Mouse (Mus musculus): Measurements from ENCODE around the gene Prkra. TPM values are rescaled to one million over a fixed set of nuclear protein-coding genes. Genes with fewer than 3 reads are reported as not detected.

Prkra gene
- polyA plus RNA-seq (2016; fragmentation: Nextera tagmentation; extraction: Ambion mirVana): 92.2 and 93.9 TPM in 2 replicates

DNA sequence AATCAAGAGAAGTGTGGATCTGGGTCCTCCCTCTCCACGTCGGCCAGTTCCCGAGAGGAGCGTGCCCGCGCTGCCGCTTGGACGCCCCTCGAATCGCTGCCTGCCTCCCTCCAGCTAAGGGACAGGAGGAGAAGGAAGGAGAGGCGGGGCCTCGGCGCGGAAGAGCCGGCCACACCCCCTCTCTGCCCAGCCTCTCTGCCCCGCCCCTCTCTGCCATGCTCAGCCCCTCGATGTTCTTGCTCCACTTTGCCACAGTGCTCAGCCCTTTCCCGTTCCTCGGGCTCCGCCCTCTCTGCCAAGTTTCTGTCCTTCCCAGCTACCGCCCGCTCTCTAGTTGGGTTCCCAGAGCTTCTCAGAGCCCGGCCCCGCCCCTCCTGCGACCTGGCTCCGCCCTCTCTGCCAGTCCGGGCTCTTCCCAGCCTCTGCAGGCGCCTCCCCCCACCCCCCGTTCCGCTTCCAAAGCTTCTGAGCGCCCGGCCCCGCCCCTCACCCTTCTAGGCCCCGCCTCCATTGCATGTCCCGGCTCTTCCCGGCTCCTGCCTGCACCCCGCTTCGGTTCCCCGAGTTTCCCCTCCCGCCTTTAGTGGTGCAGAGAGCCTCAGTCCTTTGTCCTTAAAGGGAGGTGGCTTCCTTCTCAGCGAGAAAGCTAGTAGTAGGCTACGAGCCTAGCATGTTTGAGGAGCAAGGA is at the start of gene Prkra, which contains the start of gene Pjvk:
Gene Prkra, minus strand, starts transcription at position 133 of the 688 bp plus-strand sequence.
Gene Pjvk, plus strand, starts transcription at position 594 of the 688 bp plus-strand sequence.
- Histone ChIP-seq H3K27me3 (no peaks in the 10 kb centered on the region), H3K36me3 (replicated peaks) (peaks cover 9% of the 10 kb centered on the region; the same call in 1 of the 2 replicates), H3K4me1 (peaks cover 15% of the 10 kb centered on the region), H3K9me3 (no peaks in the 10 kb centered on the region), H3K4me3 (replicated peaks) (peak within 1 kb of the TSS; percentile 73), H3K27ac (peak within 1 kb of the TSS; percentile 96), H3K9ac (peak within 1 kb of the TSS; percentile 85), H3K4me2 (peak within 1 kb of the TSS; percentile 71)
- under 1% methylated on average over 36 of the region's 42 CpGs for WGBS
- peak; percentile 98 for ATAC-seq (ENCODE audit: low FRiP score)

DNA sequence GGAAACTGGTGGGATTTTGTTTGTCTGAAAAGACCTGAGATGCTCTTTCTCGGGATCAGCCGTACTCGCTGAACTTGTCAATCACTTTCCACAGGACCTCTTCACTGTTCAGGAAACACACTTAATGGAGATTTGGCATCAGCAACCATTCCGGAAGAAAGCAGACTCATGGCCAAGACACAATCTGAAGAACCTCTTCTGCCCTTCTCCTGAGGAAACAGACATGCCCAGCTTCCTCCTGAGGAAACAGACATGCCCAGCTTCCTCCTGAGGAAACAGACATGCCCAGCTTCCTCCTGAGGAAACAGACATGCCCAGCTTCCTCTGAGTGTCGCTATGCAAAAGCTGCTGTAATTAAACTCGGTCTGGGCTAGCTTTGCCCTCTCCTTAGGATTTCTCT is 47.5 kb upstream of the Prkra start:
- Histone ChIP-seq H3K4me1 (no peaks in the 10 kb centered on the region), H3K9me3 (no peaks in the 10 kb centered on the region), H3K36me3 (replicated peaks) (peaks cover 51% of the 10 kb centered on the region), H3K4me3 (replicated peaks) (no peak overlapping the region), H3K9ac (no peak overlapping the region), H3K27me3 (no peaks in the 10 kb centered on the region), H3K4me2 (no peak overlapping the region), H3K27ac (no peak overlapping the region)
- ATAC-seq (ENCODE audit: low FRiP score): no peak
- 87% methylated on average over 6 of the region's 6 CpGs for WGBS

DNA sequence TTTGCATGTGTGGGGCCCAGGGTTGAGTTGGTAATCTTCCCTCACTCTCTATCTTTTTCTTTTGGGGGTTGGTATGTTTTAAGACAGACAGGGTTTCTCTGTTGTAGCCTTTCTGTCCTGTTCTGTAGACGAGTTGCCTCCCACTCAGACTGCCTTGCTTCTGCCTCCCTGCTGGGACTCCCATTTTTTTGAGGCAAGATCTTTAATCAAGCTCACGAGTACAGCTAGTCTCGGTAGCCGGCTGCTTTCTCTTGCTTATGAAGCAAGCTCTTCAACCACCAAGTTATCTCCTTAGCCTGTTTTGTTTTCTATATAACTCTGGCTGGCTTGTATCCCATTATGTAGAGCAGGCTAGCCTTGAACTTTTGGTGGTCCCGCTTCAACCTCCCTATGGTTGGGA is 46.0 kb upstream of the Prkra start:
- WGBS: 84% methylated on average over 5 of the region's 5 CpGs
- H3K36me3 ChIP-seq (replicated peaks): peaks cover 53% of the 10 kb centered on the region

DNA sequence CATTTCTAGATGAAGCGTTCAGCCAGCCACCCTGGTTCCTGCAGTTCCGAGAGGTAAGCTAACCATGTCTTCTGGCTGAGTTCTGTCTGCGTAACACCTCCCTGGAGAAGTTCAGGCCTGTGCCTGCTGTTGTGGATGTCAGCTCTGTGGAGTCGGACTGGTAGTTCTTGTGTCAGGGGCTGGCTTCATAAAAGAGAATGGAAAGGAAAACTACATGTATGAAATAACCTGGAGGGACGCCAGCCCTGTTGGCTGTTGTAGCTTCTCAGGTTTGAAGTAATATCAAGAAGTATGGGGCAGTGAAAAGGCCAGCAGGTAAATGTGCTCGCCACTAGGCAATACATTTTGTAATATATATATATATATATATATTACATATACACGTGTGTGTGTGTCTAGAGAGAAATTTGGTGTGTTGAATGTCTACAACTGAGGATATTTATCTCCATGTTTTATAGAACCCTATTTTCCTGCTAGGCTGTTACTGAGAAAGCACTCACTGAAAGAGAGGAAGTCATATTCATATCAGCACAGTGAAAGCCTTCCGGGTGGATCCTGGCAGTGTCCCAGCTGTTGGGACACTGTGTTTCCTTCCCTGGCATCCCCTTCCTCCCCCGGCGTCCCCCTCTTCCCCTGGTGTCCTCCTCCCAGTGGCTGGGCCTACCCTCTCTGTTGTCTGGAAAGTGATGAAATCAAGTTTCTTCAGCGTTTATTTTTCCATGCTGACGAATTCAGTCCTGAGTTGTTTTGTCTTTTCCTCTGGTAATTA is 42.8 kb upstream of the Prkra start:
- WGBS: 93% methylated on average over 12 of the region's 12 CpGs
- Histone ChIP-seq H3K27me3 (no peaks in the 10 kb centered on the region), H3K4me3 (replicated peaks) (no peak overlapping the region), H3K9me3 (no peaks in the 10 kb centered on the region), H3K4me2 (no peak overlapping the region), H3K4me1 (no peaks in the 10 kb centered on the region), H3K27ac (no peak overlapping the region), H3K36me3 (replicated peaks) (peaks cover 77% of the 10 kb centered on the region), H3K9ac (no peak overlapping the region)
- ATAC-seq (ENCODE audit: low FRiP score): no peak

More for the DNA sequence above, 46.0 kb upstream of the Prkra start:
- ATAC-seq (ENCODE audit: low FRiP score): no peak
- Histone ChIP-seq H3K27ac (no peak overlapping the region), H3K4me2 (no peak overlapping the region), H3K9me3 (no peaks in the 10 kb centered on the region), H3K9ac (no peak overlapping the region), H3K4me3 (replicated peaks) (no peak overlapping the region), H3K27me3 (no peaks in the 10 kb centered on the region), H3K4me1 (no peaks in the 10 kb centered on the region)

DNA sequence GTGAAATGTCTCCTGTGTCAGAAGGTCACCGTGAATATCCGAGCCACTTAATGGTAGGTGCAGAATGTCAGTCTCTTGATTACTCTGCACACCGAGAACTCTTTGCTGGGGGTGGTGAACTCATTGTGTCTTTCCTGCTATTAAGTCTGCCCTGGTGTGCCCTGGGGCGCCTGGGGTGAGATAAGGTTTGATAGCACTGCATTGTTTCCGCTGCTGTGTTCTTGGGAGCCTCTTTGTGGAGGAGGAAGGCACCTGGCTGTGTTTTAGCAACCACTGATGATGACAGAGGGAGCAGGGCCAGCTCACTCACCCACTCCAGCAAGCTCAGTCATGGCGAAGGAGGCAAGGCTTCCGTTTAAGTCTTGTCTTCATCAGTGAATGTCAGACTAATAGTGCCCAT is 40.3 kb upstream of the Prkra start:
- H3K4me2 ChIP-seq: no peak overlapping the region
- H3K27ac ChIP-seq: no peak overlapping the region
- 74% methylated on average over 7 of the region's 7 CpGs for WGBS
- no peak for ATAC-seq (ENCODE audit: low FRiP score)
- no peak overlapping the region for H3K9ac ChIP-seq
- peaks cover 75% of the 10 kb centered on the region for H3K36me3 ChIP-seq (replicated peaks)
- no peak overlapping the region for H3K4me3 ChIP-seq (replicated peaks)
- H3K27me3 ChIP-seq: no peaks in the 10 kb centered on the region
- no peaks in the 10 kb centered on the region for H3K9me3 ChIP-seq
- no peaks in the 10 kb centered on the region for H3K4me1 ChIP-seq

DNA sequence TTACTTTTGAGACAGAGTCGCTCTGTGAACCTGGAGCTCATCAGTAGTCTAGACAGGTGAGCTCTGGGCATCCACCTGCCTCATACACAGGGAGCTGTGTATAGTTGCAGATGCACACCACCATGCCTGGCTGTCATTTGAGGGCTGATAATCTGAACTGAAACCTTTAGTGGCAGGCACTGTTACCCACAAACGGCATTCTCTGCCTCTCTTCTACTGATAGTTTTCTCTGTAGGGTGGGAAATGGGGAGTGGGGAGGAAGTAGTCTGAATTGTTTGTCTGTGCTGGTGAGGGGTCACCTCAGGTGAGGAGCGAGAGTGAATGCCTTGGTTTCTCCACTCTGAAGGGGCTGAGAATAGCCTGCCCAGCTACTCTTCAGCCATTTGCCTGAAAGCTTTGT is 39.8 kb upstream of the Prkra start:
- peaks cover 75% of the 10 kb centered on the region for H3K36me3 ChIP-seq (replicated peaks)
- H3K9me3 ChIP-seq: no peaks in the 10 kb centered on the region
- H3K4me3 ChIP-seq (replicated peaks): no peak overlapping the region
- ATAC-seq (ENCODE audit: low FRiP score): no peak
- H3K27ac ChIP-seq: no peak overlapping the region
- no peaks in the 10 kb centered on the region for H3K27me3 ChIP-seq
- no peaks in the 10 kb centered on the region for H3K4me1 ChIP-seq
- no peak overlapping the region for H3K9ac ChIP-seq
- WGBS: 82% methylated on average over 3 of the region's 3 CpGs
- no peak overlapping the region for H3K4me2 ChIP-seq

DNA sequence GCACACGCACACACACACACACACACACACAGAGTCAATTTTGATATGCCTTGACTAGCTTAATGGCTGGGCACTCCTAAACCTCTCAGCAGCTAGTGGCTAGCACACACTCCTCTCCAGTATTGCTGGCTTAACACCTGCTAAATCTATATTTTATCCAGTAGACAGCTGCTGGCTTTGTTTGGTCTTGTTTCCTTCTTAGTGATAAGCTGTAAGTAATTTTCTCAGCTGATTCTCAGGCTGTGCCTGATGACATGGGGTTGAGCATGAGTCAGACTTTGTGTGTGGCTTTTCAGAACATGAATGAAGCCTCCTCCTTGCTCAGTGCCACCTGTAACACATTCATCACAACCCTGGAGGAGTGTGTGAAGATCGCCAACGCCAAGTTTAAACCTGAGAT is 39.2 kb upstream of the Prkra start:
- H3K4me3 ChIP-seq (replicated peaks): no peak overlapping the region
- H3K4me2 ChIP-seq: no peak overlapping the region
- 98% methylated on average over 3 of the region's 3 CpGs for WGBS
- no peak overlapping the region for H3K27ac ChIP-seq
- H3K4me1 ChIP-seq: no peaks in the 10 kb centered on the region
- ATAC-seq (ENCODE audit: low FRiP score): no peak
- H3K9ac ChIP-seq: no peak overlapping the region
- H3K36me3 ChIP-seq (replicated peaks): peaks cover 76% of the 10 kb centered on the region
- no peaks in the 10 kb centered on the region for H3K9me3 ChIP-seq
- H3K27me3 ChIP-seq: no peaks in the 10 kb centered on the region

DNA sequence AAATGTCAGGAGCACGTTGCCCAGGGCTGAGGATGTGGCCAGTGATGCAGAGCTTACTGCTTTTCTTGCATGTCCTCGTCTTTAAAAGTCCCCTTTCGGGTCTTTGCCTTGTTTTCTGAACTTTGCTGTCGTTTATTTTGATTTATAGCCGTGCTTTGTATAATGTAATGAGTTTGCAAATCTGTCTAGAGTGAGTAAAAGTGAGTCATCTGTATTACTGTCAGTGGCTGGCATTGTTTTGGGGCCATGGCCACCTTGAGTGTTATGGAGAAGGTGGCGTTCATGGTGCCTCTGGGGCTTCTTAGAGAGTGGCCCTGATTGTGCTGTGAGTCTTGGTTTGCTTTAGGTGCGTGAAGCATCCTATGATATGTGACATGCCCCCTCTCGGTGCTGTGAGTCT is 34.5 kb upstream of the Prkra start:
- Histone ChIP-seq H3K36me3 (replicated peaks) (peaks cover 49% of the 10 kb centered on the region), H3K27ac (no peak overlapping the region), H3K9me3 (no peaks in the 10 kb centered on the region), H3K27me3 (no peaks in the 10 kb centered on the region), H3K4me1 (peaks cover 5% of the 10 kb centered on the region; the same call in 1 of the 2 replicates), H3K4me3 (replicated peaks) (no peak overlapping the region), H3K9ac (no peak overlapping the region), H3K4me2 (no peak overlapping the region)
- 91% methylated on average over 8 of the region's 8 CpGs for WGBS
- ATAC-seq (ENCODE audit: low FRiP score): no peak

DNA sequence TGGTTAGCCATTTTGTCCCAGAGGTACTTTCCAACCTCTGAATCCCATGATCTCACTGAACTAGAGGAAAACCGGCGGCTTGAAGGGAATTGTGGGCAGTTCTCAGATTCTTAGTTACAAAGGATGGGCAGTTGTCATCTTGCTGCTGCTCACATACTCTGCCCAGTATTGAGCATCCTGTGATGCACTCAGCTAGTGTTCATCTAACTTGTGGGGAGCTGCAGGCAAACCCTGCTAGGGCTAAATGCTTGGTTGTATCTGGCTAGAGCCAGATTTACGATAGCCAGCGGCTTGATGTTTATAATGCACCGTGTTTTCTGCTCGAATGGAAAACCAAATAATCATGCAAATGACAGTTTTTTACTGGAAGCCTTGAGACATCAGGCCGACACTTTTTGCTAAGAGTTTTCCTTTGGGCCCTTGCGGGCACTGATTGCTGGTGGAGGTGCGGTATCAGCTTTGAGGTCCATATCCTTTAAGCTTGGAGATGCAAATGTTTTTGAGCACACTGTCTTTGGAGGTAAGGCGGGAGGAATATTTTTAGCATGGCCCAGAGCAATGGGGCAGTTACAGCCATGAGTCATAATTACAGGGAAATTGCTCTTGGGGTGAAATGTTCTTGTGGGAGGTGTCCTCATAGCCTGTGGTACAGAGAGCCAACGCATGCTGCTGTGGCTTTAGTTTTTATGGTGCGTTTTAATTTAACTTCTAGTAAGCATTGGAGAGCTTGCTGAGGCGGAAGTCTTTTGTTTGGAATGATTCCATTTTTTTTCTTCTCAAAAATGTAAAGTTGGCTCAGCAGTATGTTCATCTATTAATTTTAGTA is 28.8 kb upstream of the Prkra start:
- Histone ChIP-seq H3K36me3 (replicated peaks) (peaks cover 4% of the 10 kb centered on the region; the same call in 1 of the 2 replicates), H3K27ac (no peak overlapping the region)
- WGBS: 67% methylated on average over 13 of the region's 13 CpGs

DNA sequence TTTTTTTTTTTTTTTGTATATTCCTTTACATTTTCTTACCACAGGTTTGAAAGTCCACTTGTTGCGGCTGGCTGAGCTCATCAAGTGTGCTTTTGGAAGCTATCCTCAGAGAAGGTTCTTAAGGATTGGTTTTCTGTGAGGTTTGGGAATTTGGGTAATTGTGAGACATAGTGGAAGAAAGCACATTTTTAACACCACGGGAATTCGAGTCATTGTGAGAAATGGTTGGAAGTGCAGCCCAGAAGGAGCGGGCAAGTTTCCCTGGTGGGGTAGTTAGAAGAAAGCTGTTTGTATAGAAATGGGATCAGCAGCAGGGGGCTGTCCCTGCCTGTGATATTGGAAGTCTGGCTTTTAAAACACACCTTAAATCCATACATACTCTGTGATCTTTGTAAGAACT is 28.1 kb upstream of the Prkra start:
- H3K4me2 ChIP-seq: peak overlapping the region; percentile 68
- no peak overlapping the region for H3K27ac ChIP-seq
- peak overlapping the region; percentile 77 for H3K4me3 ChIP-seq (replicated peaks)
- WGBS: 10% methylated on average over 4 of the region's 4 CpGs
- ATAC-seq (ENCODE audit: low FRiP score): no peak
- H3K9me3 ChIP-seq: no peaks in the 10 kb centered on the region
- H3K9ac ChIP-seq: peak overlapping the region; percentile 89
- H3K4me1 ChIP-seq: peaks cover 37% of the 10 kb centered on the region
- peaks cover 4% of the 10 kb centered on the region; the same call in 1 of the 2 replicates for H3K36me3 ChIP-seq (replicated peaks)
- no peaks in the 10 kb centered on the region for H3K27me3 ChIP-seq

More for the DNA sequence above, 28.8 kb upstream of the Prkra start:
- H3K4me1 ChIP-seq: peaks cover 36% of the 10 kb centered on the region
- peak overlapping the region; percentile 68 for H3K4me2 ChIP-seq
- H3K27me3 ChIP-seq: no peaks in the 10 kb centered on the region
- peak overlapping the region; percentile 77 for H3K4me3 ChIP-seq (replicated peaks)
- no peaks in the 10 kb centered on the region for H3K9me3 ChIP-seq
- H3K9ac ChIP-seq: peak overlapping the region; percentile 89
- no peak for ATAC-seq (ENCODE audit: low FRiP score)

DNA sequence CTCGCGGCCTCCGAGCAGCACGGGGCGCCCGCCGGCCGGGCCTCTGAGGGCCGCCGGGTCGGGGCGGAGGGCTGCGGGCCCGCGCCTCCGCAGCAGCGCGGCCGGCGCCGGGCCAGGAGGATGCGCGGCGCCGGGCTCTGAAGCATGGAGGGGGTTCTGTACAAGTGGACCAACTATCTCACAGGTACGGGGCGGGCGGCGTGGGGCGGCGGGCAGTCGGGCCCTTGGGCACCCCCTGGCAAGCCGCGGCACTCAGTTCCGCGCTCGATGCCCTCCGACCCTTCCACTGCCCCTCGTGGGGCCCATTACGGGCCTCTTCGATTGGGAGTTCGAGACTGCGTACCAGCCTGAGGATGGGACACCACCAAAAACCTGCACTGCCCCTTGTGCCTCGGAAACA is 27.6 kb upstream of the Prkra start:
- peak overlapping the region; percentile 68 for H3K4me2 ChIP-seq
- peak overlapping the region; percentile 77 for H3K4me3 ChIP-seq (replicated peaks)
- H3K9me3 ChIP-seq: no peaks in the 10 kb centered on the region
- H3K27ac ChIP-seq: peak overlapping the region; percentile 81
- H3K9ac ChIP-seq: peak overlapping the region; percentile 89
- no peaks in the 10 kb centered on the region for H3K27me3 ChIP-seq
- WGBS: under 1% methylated on average over 37 of the region's 44 CpGs
- H3K4me1 ChIP-seq: peaks cover 37% of the 10 kb centered on the region
- H3K36me3 ChIP-seq (replicated peaks): peaks cover 4% of the 10 kb centered on the region; the same call in 1 of the 2 replicates
- no peak; the same call in none of the 2 replicates for ATAC-seq (ENCODE audit: low FRiP score)
